Mouse (Mus musculus) frontal cortex, postnatal 25 days (tissue): Measurements from ENCODE around the gene Tbl1x.

ENCODE experiments used
- DNase-seq, 2 experiments: peaks; one replicate each; pipeline ENCODE4 v3.0.0; 2022; ENCODE audit warnings: low spot score in 2 of 2

Gene Tbl1x

GRCm38 (mm10) chrX:77608947-77609703, 98.3 kb downstream of the Tbl1x start:
- no peak for DNase-seq

GRCm38 (mm10) chrX:77611938-77612337, 101.1 kb downstream of the Tbl1x start:
- no peak for DNase-seq

GRCm38 (mm10) chrX:77613041-77613440, 102.2 kb downstream of the Tbl1x start:
- no peak for DNase-seq

- no peak for DNase-seq
These were observed 105.0 kb downstream of the Tbl1x start for GRCm38 (mm10) chrX:77615735-77616293.

- no peak for DNase-seq
These were observed 106.7 kb downstream of the Tbl1x start for GRCm38 (mm10) chrX:77617368-77618144.

GRCm38 (mm10) chrX:77630439-77630838, 119.6 kb downstream of the Tbl1x start:
- DNase-seq, result no peak

- DNase-seq, result no peak
These were observed 125.7 kb downstream of the Tbl1x start for GRCm38 (mm10) chrX:77636499-77636898.

- no peak for DNase-seq
These were observed 127.3 kb downstream of the Tbl1x start for GRCm38 (mm10) chrX:77638076-77638475.

- DNase-seq, result no peak
These were observed 129.5 kb downstream of the Tbl1x start for GRCm38 (mm10) chrX:77640301-77640700.

- DNase-seq, result no peak
These were observed 135.4 kb downstream of the Tbl1x start for GRCm38 (mm10) chrX:77646164-77646563.

- DNase-seq, result no peak
These were observed 139.4 kb downstream of the Tbl1x start for GRCm38 (mm10) chrX:77650246-77650645.

- no peak for DNase-seq
These were observed 151.2 kb downstream of the Tbl1x start for GRCm38 (mm10) chrX:77662030-77662429.

GRCm38 (mm10) chrX:77663276-77663675, 152.5 kb downstream of the Tbl1x start:
- DNase-seq, result no peak

GRCm38 (mm10) chrX:77665030-77665429, 154.2 kb downstream of the Tbl1x start:
- DNase-seq, result no peak

- DNase-seq, result no peak
These were observed 156.1 kb downstream of the Tbl1x start for GRCm38 (mm10) chrX:77666911-77667310.

GRCm38 (mm10) chrX:77667441-77667840, 156.6 kb downstream of the Tbl1x start:
- no peak for DNase-seq

GRCm38 (mm10) chrX:77669779-77670550, 159.2 kb downstream of the Tbl1x start:
- DNase-seq, result no peak
